Mouse (Mus musculus) left cerebral cortex, postnatal 36 days (tissue): ENCODE data around the gene Eif3j1. TPM values are rescaled to one million over a fixed set of nuclear protein-coding genes. Genes with fewer than 3 reads are reported as not detected.
A peak's percentile ranks its signal among the peaks of the same experiment; 100 is the strongest.
"Not testable (repeated sequence)": the region's sequence is repeated elsewhere in the genome, so short reads cannot be mapped to it uniquely, and the experiment has no call there.

Experiments used
- DNase-seq, 2 experiments: peaks; one replicate each; pipeline ENCODE4 v3.0.0; 2021 to 2022; ENCODE audit warnings: low spot score in 2 of 2, mixed read lengths in 1 of 2
- intact Hi-C: fragments of 180-260 bp; cut with DNase I; formaldehyde crosslinking; loops from one replicate; pipeline ENCODE4 v1.15.1; 2025
- total RNA-seq, 2 experiments: library from RNA; stranded (reverse); gene quantifications; 2 replicates each; pipeline ENCODE4 v1.2.3; 2021

Eif3j1 gene
- total RNA-seq, result 10 to 100 TPM; 17.7 to 19.6 TPM

DNA sequence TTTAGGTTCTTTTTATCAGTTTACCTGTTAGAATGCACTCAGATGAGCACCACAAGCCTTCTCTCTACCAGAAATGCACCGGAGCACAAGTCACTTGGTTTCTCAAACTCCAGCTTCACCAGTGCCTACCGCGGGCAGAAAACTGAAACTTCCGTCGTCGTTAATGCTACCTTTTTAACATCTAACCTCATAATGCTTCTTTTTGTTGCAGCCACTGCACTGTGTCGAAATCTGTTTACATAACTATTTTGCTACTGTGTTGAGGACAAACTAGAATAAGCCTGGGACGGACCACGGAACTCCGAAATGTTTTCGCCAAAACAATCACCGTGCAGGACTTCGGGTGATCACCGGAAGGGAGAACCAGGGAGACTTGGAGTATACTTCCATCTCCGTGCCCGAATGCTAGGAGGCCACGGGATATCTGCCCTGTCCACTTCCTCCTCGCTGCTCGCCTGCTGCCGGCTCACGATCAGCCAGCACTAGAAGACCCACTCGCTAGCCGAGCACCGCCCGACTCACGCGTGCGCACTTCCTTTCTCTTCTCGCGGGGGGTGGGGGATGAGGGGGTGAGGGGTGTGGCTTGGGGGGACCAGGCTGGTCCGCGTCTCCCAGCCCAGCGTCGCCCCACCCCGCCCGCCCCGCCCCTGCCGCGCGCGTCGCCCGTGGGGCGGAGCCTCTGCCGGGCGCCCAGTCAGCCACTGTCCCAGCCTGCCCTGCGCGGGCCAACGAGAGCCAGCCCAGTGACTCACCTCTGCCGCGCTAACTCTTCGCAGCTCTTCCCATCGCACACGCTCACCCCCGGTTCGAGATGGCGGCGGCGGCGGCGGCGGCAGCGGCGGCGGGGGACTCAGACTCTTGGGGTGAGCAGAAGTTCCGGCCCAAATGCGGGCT lies at the start of gene Eif3j1:
Gene Eif3j1, plus strand, starts transcription at position 685 of the 894 bp plus-strand sequence.
- DNase-seq, result peak; percentile 86 to 92
- intact Hi-C loops, result loop anchor here (10.0 kb wide), 1 partner anchor 1623 kb away; the partner anchor contains the start of genes Ganc and Tmem87a

DNA sequence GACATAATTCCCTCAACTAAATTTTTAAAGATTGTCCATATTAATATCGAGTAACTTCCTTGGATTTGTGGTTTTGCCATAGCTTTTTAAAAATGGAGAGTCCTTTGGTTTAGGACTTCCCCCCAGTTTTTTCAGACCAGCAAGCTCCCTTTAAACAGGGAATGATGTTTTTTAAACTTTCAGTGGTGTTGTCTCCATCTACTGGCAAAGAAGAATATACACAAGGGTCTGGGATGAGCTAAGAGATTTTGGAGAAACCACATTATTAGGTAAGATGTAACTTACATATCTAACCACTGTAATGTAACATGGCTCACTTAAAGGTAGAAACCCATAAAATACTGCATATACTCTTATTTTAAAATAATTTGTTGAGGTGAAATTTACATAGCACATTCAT lies 32.6 kb upstream of the Eif3j1 start:
- DNase-seq, result no peak
- intact Hi-C loops, result loop anchor here (10.0 kb wide), 1 partner anchor 421 kb away; no protein-coding TSS in a partner anchor

DNA sequence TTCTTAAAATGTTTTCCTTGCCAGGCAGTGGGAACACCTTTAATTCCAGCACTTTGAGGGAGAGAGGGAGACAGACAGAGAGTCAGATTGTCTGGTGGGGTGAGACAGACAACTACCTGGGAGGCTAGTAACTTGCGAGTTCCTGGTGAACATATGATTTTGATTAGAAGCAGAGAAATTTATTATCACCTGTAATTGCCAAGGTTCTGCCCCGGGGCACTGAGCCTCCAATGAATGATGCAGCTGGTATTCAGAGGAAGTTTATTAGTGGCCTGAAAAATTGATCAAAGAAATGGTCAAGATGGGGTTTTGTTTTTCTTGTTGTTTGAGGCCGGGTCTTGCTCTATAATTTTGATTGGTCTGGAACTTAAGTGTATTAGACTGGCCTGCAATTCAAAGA lies 19.5 kb upstream of the Eif3j1 start:
- no peak for DNase-seq
- intact Hi-C loops, result no loop called here

DNA sequence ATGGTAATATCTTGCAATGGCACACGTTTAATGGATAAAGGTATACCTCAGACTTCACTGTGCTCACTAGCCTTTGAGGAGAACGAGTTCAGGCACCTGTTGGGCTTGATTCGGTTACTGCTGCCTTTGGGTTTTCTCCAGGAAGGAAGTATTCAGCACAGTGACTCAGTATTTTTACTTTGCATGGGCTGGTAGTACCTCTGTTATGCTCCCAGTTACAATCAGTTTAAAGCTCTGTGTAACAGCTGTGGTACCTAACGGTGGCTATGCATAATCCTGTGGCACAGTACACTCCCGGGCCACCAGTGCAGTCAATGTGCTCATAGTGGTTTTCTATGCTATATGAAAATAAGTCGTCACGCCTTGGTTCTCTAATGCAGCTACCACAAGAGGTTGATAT lies 16.9 kb upstream of the Eif3j1 start:
- DNase-seq, result no peak

DNA sequence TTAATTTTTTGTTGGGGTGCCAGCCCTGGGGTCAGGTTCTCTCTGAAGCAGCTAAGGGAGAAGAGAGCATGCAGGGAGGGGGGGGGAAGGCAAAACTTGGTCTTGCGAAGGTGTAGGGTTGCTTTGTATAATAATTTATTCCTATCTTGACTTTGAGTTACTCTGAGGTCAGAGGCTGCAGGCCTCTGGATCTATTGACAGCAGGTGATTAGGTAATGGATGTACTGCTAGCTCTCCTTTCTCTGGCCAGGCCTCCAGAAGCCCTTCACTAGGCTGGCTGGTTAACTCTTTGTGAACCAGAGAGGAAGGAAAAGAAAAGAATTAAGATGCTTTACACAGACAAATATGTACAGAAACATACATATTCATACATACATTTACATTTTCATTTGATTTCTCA lies 9.6 kb upstream of the Eif3j1 start:
- DNase-seq, result no peak
- intact Hi-C loops, result no loop called here

More for the DNA sequence above, 16.9 kb upstream of the Eif3j1 start:
- intact Hi-C loops, result no loop called here

DNA sequence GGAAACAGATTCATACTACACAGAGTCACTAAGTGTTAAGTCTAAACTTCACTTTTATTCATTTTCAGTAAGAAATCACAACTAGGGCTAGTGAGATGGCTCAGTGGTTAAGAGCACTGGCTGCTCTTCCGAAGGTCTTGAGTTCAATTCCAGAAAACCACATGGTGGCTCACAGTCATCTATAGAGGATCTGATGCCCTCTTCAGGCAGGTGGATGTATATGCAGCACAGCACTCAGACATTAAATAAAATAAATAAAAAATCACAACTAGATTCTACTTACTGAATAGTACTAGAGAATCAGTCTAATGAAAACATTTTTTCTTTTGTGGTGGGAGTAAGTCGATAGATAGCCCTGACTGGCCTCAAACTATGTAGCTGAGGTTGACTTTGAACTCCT lies 6.1 kb upstream of the Eif3j1 start:
- no peak for DNase-seq
- intact Hi-C loops, result loop anchor here (10.0 kb wide), 1 partner anchor 1617 kb away; the partner anchor contains the start of genes Ganc and Tmem87a

DNA sequence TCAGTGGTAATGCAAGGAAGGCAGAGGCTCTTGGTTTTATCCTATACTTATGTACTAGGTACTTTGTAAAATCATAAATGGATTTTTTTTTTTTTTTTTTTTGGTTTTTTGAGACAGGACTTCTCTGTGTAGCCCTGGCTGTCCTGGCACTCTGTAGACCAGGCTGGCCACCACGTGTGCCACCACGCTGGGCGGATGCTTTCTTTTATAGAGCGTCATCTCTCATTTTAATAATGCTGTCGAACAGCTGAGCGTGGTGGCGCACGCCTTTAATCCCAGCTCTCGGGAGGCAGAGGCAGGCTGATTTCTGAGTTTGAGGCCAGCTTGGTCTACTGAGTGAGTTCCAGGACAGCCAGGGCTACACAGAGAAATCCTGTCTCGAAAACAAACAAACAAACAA lies 1.3 kb upstream of the Eif3j1 start:
- not testable (repeated sequence) for DNase-seq
- intact Hi-C loops, result loop anchor here (10.0 kb wide), 1 partner anchor 1622 kb away; the partner anchor contains the start of genes Ganc and Tmem87a

DNA sequence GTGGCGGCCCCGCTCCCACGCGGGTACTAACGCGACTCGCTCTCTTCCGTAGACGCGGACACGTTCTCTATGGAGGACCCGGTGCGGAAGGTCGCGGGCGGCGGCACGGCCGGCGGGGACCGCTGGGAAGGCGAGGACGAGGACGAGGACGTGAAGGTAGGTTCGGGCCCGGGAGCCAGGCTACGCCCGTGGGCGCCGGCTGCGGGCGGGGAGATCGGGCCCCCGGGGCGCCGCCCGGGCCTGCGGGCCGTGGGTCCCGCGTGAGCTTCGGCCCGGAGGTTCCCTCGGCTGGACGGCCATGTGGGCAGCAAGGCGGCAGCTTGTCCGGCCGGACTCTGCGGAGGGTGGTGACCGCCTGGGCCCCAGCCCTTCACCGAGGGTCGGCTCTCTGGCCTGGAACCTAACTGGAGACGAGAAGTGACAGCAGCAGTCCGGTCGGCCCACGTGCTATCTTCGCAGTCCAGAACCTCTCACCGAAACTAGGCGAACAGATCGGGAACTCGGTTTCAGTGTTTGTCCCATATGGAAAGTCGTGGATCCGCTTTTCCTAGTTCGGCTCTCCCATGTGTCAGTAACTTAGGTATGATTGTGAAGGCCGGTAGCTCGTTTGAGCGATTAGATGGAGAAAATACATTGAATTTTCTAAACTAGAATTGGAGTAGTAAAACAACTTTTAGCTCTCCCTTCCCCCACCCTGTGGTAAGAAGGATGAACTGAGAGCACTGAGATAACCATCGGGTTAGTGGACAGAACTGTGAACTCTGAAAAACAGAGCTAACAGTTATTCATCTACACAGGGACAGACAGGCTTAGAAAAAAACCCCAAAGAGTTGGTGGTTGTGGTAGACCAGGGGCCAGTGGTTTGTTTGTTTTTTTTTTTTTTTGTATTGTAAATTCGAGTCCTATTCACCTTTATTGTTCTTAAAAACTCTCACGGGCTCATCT lies 682 bp downstream of the Eif3j1 start:
- no peak for DNase-seq
- intact Hi-C loops, result loop anchor here (10.0 kb wide), 1 partner anchor 1624 kb away; the partner anchor contains the start of genes Ganc and Tmem87a

DNA sequence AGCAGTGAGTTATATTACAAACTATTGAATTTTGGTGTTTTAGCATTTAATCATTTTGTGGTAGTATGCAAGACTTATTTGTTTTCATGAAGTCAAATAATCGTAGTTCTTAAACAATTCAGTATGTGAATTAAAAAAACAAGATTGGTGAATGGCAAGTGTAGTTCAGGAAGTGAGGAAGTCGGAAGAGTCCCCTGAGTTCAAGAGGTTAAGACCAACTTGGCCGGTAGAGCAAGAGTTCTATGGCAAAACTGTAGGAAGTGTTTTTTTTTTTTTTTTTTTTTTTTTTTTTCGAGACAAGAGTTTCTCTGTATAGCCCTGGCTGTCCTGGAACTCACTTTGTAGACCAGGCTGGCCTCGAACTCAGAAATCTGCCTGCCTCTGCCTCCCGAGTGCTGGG lies 3.6 kb downstream of the Eif3j1 start:
- intact Hi-C loops, result no loop called here

DNA sequence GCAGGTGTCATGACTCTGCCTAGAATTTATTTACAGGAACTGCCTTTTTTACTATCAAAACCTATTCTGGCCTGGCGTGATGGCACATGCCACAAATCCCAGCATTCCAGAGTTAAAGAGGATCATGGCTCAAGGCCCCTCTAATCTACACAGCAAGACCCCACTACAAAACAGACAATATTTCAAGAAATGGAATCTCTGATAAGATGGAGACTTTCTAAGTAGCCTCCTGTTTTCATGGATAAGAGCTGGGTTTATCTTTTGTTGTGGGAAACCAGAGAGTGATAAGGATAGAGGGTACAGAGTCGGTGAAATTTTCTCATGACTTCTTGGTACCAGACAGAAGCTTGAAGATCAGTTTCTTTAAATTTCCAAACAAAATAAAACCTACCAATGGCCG lies 7.7 kb downstream of the Eif3j1 start:
- no peak for DNase-seq
- intact Hi-C loops, result no loop called here

More for the DNA sequence above, 3.6 kb downstream of the Eif3j1 start:
- DNase-seq, result no peak

DNA sequence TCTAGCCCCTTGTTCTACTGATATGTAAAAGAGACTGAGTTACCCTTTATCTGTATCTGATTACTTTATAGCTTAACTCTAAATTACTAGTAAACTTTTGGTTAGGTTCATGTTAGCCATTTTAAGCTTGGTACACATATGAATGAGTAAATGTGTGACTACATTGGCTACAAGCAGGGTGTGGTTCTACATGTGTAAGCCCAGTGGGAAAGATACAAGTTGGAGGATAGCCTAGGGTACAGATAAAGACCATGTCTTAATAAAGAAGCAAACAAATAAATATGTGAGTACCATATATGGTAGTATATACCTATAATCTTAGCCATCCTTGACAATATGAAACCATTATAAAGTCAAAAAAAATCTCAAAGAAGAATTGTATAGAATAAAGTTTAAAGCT lies 15.6 kb downstream of the Eif3j1 start:
- intact Hi-C loops, result no loop called here
- DNase-seq, result no peak

DNA sequence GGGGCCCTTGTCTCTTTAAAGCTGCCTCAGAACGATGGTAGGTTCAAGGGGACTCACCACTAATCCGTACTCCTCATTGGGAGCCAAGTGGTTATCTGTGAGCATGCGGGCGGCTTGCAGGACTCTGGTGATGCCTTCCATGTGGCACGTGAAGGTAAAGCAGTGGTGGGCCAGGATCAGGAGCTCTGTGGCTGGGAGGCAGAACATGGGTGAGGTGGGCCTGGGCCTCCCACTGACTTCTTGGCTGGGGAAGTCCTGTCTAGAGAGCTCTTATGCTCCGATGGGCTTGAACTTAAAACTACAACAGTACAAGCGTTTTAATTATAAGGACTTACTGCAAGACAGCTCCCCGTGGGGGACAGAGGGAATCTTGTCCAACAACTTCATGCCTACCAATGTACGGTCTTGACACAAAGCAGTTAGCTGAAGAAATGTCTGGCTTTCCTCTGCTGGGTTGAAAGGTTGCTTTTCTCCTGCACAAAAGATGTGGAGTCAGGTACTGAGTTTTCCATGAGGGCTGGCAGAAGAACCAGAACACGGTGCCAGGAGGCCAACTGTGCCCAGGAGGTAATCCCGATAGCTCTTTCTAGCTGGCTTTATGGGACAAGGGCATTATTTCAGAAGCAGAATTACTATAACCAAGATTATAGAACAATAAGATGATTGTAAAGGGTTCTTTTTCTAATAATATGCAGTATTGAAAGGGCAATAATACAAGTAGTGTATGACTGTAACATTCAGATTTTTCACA lies 31.2 kb downstream of the Eif3j1 start:
- DNase-seq, result no peak
- intact Hi-C loops, result no loop called here

DNA sequence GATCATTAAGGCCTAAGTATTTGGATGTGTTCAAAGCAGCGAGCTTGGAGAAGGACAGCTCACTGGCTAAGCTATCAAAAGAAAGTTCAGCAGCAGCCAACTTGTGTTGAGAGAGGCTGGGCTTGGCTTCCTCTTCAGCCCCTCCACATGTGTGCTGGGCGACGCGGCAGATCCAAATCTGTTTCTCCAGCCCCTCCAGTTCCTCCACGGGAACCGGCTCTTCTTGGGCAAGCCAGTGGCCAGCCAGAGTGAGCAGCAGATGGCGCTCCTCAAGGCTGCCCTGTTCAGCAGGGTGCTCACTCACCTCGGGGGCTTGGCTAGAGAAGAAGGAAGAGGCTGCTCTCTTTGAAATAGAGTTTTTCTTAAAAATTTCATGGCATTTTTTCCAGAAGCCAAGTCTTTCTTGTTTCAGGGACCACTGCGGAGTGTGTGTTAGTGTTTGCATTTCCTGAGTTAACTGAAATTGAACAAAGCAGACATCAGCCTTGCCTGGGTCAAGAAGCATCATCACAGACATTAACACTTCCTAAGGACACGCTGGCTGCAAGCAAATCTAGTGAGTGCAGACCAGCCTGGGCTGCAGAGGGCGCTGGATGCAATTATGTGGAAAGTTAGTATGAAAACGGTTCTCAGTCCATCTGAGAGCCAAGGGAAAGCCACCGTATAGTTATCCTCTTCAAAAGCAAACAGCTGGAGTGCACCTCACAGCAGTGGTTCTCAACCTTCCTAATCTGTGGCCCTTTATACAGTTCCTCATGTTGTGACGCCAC lies 37.0 kb downstream of the Eif3j1 start:
- DNase-seq, result no peak

DNA sequence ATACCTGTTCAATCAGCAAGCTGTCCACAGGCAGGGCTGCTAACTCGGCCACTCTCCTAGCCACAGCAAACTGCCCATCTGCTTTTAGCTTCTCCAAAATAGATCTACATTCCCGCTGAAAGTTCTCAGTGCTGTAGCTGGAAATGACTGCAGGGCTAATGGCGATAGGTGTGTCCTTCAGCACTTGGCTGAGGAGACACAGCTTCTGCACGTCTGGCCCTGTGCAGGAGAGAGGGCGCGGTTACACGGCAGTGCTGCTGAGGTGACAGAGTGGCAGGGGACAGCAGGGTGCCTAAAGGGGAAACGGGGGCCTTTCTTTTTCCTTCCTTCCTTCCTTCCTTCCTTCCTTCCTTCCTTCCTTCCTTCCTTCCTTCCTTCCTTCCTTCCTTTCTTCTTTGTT lies 37.9 kb downstream of the Eif3j1 start:
- intact Hi-C loops, result no loop called here
- DNase-seq, result no peak

More for the DNA sequence above, 37.0 kb downstream of the Eif3j1 start:
- intact Hi-C loops, result no loop called here

DNA sequence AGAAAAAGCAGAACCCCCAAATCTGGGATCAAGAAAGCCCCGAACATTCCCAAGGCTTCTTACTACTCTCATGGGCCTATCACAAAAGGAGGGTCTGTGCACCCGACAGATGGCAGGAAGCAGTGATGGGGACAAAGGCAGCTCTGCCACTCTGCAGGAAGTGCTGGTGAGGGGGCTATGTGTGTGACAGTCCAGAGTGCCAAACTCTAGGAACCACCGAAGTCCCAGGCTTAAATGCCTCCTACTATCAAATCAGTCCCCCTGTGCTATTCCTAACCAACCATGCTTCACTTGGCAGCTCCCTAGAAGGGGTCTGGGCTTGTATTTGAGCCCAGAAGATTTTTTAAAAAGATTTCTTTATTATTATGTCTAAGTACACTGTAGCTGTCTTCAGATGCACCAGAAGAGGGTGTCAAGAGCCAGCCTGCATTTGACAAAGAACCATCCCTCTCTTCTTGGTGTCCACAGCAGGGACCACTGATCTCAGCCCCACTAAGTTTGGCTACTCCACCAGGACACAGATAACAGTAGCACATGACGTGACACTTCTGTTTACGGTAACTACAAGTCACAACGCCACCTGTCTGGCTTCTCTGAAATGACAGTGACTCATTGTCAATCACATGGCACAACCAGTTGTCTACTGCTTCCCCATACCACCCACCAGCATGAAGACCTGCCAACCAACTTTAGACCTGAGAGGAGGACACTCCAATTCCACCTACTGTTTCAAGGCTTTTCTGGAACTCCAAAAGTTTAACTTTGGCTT lies 41.0 kb downstream of the Eif3j1 start:
- DNase-seq, result no peak
- intact Hi-C loops, result no loop called here

DNA sequence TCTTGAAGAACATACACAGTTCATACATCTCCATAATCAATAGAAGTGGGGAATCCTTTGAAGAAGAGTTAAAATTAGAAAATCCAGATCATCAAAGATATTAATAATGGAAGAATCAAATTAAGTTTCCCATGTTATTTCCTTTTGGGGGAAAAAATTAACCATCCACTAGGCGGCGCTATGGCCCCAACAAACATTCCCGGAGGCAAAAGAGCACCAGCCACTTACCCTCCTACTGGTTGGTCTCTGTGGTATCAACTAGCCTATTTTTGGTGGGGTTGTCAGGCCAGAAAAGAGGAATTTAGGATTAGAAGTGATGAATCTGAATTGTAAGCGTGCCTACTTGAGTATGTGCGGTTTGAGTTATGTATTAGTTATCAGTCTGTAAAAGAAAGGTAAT lies 41.6 kb downstream of the Eif3j1 start:
- intact Hi-C loops, result loop anchor here (2.0 to 10.0 kb wide), 2 partner anchors 91 to 175 kb away; partner anchors contain the start of gene Trim69
- DNase-seq, result no peak

DNA sequence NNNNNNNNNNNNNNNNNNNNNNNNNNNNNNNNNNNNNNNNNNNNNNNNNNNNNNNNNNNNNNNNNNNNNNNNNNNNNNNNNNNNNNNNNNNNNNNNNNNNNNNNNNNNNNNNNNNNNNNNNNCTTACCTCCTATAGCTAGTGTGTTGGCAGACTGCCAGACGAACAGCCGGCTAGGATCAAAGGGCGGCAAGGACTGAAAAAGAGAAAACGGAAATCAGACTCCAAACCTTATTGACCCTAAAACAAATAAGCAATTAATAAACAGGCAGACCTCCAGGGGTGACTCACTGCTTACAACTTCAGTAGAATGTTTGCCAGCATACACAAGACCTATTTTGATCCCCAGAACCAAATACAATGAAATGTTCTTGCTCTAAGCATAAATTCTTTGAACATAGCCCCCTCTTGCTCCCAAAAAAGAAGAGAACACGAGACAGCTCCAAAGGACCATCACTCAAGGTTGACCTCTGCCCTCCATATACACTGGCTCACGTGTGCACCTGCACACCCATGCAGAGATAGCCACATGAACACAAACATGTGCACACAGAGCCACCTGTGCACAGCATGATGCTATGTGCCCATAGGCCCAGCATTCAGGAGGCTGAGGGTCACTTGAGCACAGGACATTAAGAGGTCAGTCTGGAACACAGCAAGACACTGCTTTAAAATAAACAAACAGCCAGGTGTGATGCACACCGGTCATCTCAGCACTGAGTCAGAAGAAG lies 53.5 kb downstream of the Eif3j1 start:
- no peak for DNase-seq
- intact Hi-C loops, result no loop called here
